Comparison of ENCODE assay signal across 8 mouse cellular contexts in genomic region chr10:62920766-62921156, GRCm38 (mm10). TPM values are rescaled to one million over a fixed set of nuclear protein-coding genes. Genes with fewer than 3 reads are reported as not detected.
DNase-seq lines count a peak whose midpoint lies in the region; ATAC-seq and TF ChIP-seq lines count a peak whose summit lies in the region.

No protein-coding gene starts in this region.

- no peak for TF ChIP-seq POLR2A in MEL (IDR thresholded peaks at IDR 0.05; ENCODE audit: control insufficient read depth in 1 of 2, insufficient read depth in 1 of 2, low read depth in 1 of 2, low read length in 2 of 2, poor library complexity in 1 of 2)

- H3K27me3 ChIP-seq in heart, embryonic 13.5 days (replicated peaks) = no peaks in the 10 kb centered on the region
- no peaks in the 10 kb centered on the region for H3K27me3 ChIP-seq in MEL (ENCODE audit: control insufficient read depth in 1 of 2, insufficient read depth in 2 of 2, low read length in 2 of 2)
- no peaks in the 10 kb centered on the region for H3K27me3 ChIP-seq in forebrain, postnatal 0 days (ENCODE audit: insufficient read depth, low read length)
- no peaks in the 10 kb centered on the region for H3K27me3 ChIP-seq in megakaryocyte, embryonic 14.5 days (replicated peaks)

- no peak for TF ChIP-seq CTCF in MEL (IDR thresholded peaks at IDR 0.05 in 2 of 3, conservative IDR thresholded peaks at IDR 0.05 in 1 of 3; ENCODE audit: control insufficient read depth in 1 of 3, insufficient read depth in 1 of 3, low read depth in 2 of 3, low read length in 3 of 3, poor library complexity in 1 of 3, severe bottlenecking in 1 of 3)
- no peak for TF ChIP-seq CTCF in forebrain, postnatal 0 days (IDR thresholded peaks at IDR 0.05; ENCODE audit: low read depth)

- peak overlapping the region; percentile 91 for H3K27ac ChIP-seq in heart, embryonic 13.5 days (replicated peaks)
- no peak overlapping the region for H3K27ac ChIP-seq in MEL (ENCODE audit: control insufficient read depth, low read depth, low read length)
- H3K27ac ChIP-seq in forebrain, postnatal 0 days (ENCODE audit: low read depth, low read length) = peak overlapping the region; percentile 89

- peak overlapping the region; percentile 93 for H3K9ac ChIP-seq in heart, embryonic 13.5 days
- H3K9ac ChIP-seq in MEL (ENCODE audit: control insufficient read depth, low read depth, low read length, poor library complexity, severe bottlenecking) = peak overlapping the region; percentile 82
- H3K9ac ChIP-seq in forebrain, postnatal 0 days = peak overlapping the region; percentile 83

- H3K4me1 ChIP-seq in heart, embryonic 13.5 days = peaks cover 15% of the 10 kb centered on the region
- H3K4me1 ChIP-seq in MEL (ENCODE audit: control insufficient read depth in 1 of 2, insufficient read depth in 2 of 2, low read length in 2 of 2) = peaks cover 0 to 11% of the 10 kb centered on the region in 2 experiments; a peak in 3 of 4 replicates
- 0 out of 2 replicates have a peak, but pooled peaks cover 9% of the 10 kb centered on the region for H3K4me1 ChIP-seq in forebrain, postnatal 0 days (ENCODE audit: insufficient read depth)
- H3K4me1 ChIP-seq in megakaryocyte, embryonic 14.5 days = peaks cover 20% of the 10 kb centered on the region

- intact Hi-C loops in heart, postnatal 25 days (cut with DNase I) = loop anchor here (2.0 kb wide), 1 partner anchor 56 kb away; no protein-coding TSS in a partner anchor

- H3K36me3 ChIP-seq in heart, embryonic 13.5 days = 0 out of 2 replicates have a peak, but pooled peaks cover 3% of the 10 kb centered on the region
- H3K36me3 ChIP-seq in MEL (ENCODE audit: control insufficient read depth in 1 of 2, insufficient read depth in 2 of 2, low read length in 2 of 2) = peaks cover 0 to 5% of the 10 kb centered on the region in 2 experiments; a peak in 1 of 4 replicates
- H3K36me3 ChIP-seq in forebrain, postnatal 0 days (ENCODE audit: insufficient read depth) = no peaks in the 10 kb centered on the region
- H3K36me3 ChIP-seq in megakaryocyte, embryonic 14.5 days (replicated peaks; ENCODE audit: low read length) = peaks cover 8% of the 10 kb centered on the region

- H3K9me3 ChIP-seq in heart, embryonic 13.5 days = no peaks in the 10 kb centered on the region
- no peaks in the 10 kb centered on the region for H3K9me3 ChIP-seq in MEL (replicated peaks; ENCODE audit: insufficient read depth, low read length)
- H3K9me3 ChIP-seq in forebrain, postnatal 0 days (ENCODE audit: low read length) = no peaks in the 10 kb centered on the region
- H3K9me3 ChIP-seq in megakaryocyte, embryonic 14.5 days = no peaks in the 10 kb centered on the region

- peak overlapping the region; percentile 86 for H3K4me2 ChIP-seq in heart, embryonic 13.5 days
- peak overlapping the region; percentile 78 for H3K4me2 ChIP-seq in forebrain, postnatal 0 days (ENCODE audit: low read depth)

- peaks cover 7% of the 10 kb centered on the region for H3K79me2 ChIP-seq in MEL (ENCODE audit: control insufficient read depth, insufficient read depth, low read length, poor library complexity)

- peak overlapping the region; percentile 84 for H3K4me3 ChIP-seq in heart, embryonic 13.5 days
- H3K4me3 ChIP-seq in MEL (ENCODE audit: control insufficient read depth in 1 of 2, insufficient read depth in 1 of 2, low read depth in 2 of 2, low read length in 2 of 2) = peak overlapping the region; percentile 89 to 90
- peak overlapping the region; percentile 98 for H3K4me3 ChIP-seq in forebrain, postnatal 0 days (ENCODE audit: low read depth, low read length)
- peak overlapping the region; percentile 98 for H3K4me3 ChIP-seq in megakaryocyte, embryonic 14.5 days (replicated peaks)

- peak; percentile 34; the same call in 1 of the 2 replicates for ATAC-seq in heart, embryonic 13.5 days (ENCODE audit: extremely low read depth, insufficient number of reproducible peaks, low FRiP score, low TSS enrichment)
- peak; percentile 47 for ATAC-seq in forebrain, postnatal 0 days

- no peak for TF ChIP-seq EP300 in MEL (IDR thresholded peaks at IDR 0.05; ENCODE audit: low read depth in 1 of 2, low read length in 2 of 2)

- DNase-seq in heart, postnatal 25 days (ENCODE audit: low spot score) = no peak
- peak; percentile 48 for DNase-seq in MEL (ENCODE audit: low read depth, low spot score)
- no peak for DNase-seq in forebrain, postnatal 0 days
- DNase-seq in urinary bladder, postnatal 25 days (ENCODE audit: low spot score) = no peak
- no peak for DNase-seq in left cerebral cortex, adult 11 months (ENCODE audit: low spot score)
- DNase-seq in adrenal gland, postnatal 10 days = no peak

- TF ChIP-seq RAD21 in MEL (IDR thresholded peaks at IDR 0.05; ENCODE audit: low read depth, low read length) = no peak

- under 1% methylated on average over 29 of the region's 29 CpGs for WGBS in heart, embryonic 13.5 days
- WGBS in forebrain, postnatal 0 days = under 1% methylated on average over 29 of the region's 29 CpGs

TF ChIP-seq in MEL, 35 proteins besides CTCF, POLR2A, EP300 and RAD21:
- TF ChIP-seq MAZ (IDR thresholded peaks at IDR 0.05; ENCODE audit: low read depth, low read length) (no peak), RCOR1 (IDR thresholded peaks at IDR 0.05; ENCODE audit: low read depth, low read length) (no peak), ELF1 (IDR thresholded peaks at IDR 0.05; ENCODE audit: low read depth, low read length) (no peak)

RNA-seq across cellular contexts. Expression of gene Slc25a16, which starts 0.3 kb away (rescaled TPM):
- polyA plus RNA-seq in heart, embryonic 13.5 days (2015; fragmentation: Nextera tagmentation; extraction: Ambion mirVana) = 11.5 and 11.7 TPM in 2 replicates
- total RNA-seq in heart, postnatal 25 days (2021) = 10 to 100 TPM; 23.0 to 23.2 TPM
- 7.7 and 8.3 TPM in 2 replicates for total RNA-seq in MEL (2012; rRNA removed)
- 10 to 100 TPM in 1 of 2 experiments, not detected in 1; 12.1 TPM for polyA plus RNA-seq in MEL (2012; ENCODE audit: insufficient read depth in 1 of 2, insufficient read length in 2 of 2, low read depth in 1 of 2, low replicate concordance in 2 of 2, missing spikeins in 1 of 2)
- total RNA-seq in forebrain, postnatal 0 days (2014; rRNA removed) = 23.1 and 25.1 TPM in 2 replicates
- 10.4 and 15.1 TPM in 2 replicates for polyA plus RNA-seq in forebrain, postnatal 0 days (2015; fragmentation: Nextera tagmentation; extraction: Ambion mirVana)
- 4.6 and 4.9 TPM in 2 replicates for polyA plus RNA-seq in megakaryocyte, embryonic 14.5 days (2012; ENCODE audit: insufficient read depth, low replicate concordance)
- total RNA-seq in adrenal gland, postnatal 10 days (2021) = 10 to 100 TPM; 41.5 to 45.3 TPM

RNA-seq across cellular contexts. Expression of gene Tet1, which starts 12.0 kb away (rescaled TPM):
- polyA plus RNA-seq in heart, embryonic 13.5 days (2015; fragmentation: Nextera tagmentation; extraction: Ambion mirVana) = 21.8 and 24.0 TPM in 2 replicates
- total RNA-seq in heart, postnatal 25 days (2021) = 10 to 100 TPM; 11.0 to 12.7 TPM
- total RNA-seq in MEL (2012; rRNA removed) = 0.03 and 0.08 TPM in 2 replicates
- under 1 TPM in 1 of 2 experiments, not detected in 1; 0.08 TPM for polyA plus RNA-seq in MEL (2012; ENCODE audit: insufficient read depth in 1 of 2, insufficient read length in 2 of 2, low read depth in 1 of 2, low replicate concordance in 2 of 2, missing spikeins in 1 of 2)
- total RNA-seq in forebrain, postnatal 0 days (2014; rRNA removed) = 26.2 and 32.7 TPM in 2 replicates
- 17.2 and 32.1 TPM in 2 replicates for polyA plus RNA-seq in forebrain, postnatal 0 days (2015; fragmentation: Nextera tagmentation; extraction: Ambion mirVana)
- 0.01 TPM in 1 of 2 replicates, not detected in the other for polyA plus RNA-seq in megakaryocyte, embryonic 14.5 days (2012; ENCODE audit: insufficient read depth, low replicate concordance)
- total RNA-seq in adrenal gland, postnatal 10 days (2021) = 10 to 100 TPM in 1 of 2 experiments, 1 to 10 TPM in 1; 7.3 to 12.8 TPM

RNA-seq across cellular contexts. Expression of gene Dna2, which starts 26.1 kb away (rescaled TPM):
- polyA plus RNA-seq in heart, embryonic 13.5 days (2015; fragmentation: Nextera tagmentation; extraction: Ambion mirVana) = 15.4 and 16.2 TPM in 2 replicates
- total RNA-seq in heart, postnatal 25 days (2021) = under 1 TPM; 0.75 TPM
- total RNA-seq in MEL (2012; rRNA removed) = 28.0 and 30.3 TPM in 2 replicates
- polyA plus RNA-seq in MEL (2012; ENCODE audit: insufficient read depth in 1 of 2, insufficient read length in 2 of 2, low read depth in 1 of 2, low replicate concordance in 2 of 2, missing spikeins in 1 of 2) = 10 to 100 TPM in 1 of 2 experiments, not detected in 1; 40.9 TPM
- 2.8 and 2.9 TPM in 2 replicates for total RNA-seq in forebrain, postnatal 0 days (2014; rRNA removed)
- polyA plus RNA-seq in forebrain, postnatal 0 days (2015; fragmentation: Nextera tagmentation; extraction: Ambion mirVana) = 1.8 and 2.0 TPM in 2 replicates
- polyA plus RNA-seq in megakaryocyte, embryonic 14.5 days (2012; ENCODE audit: insufficient read depth, low replicate concordance) = 1.0 and 1.5 TPM in 2 replicates
- 1 to 10 TPM; 3.7 to 6.7 TPM for total RNA-seq in adrenal gland, postnatal 10 days (2021)

RNA-seq across cellular contexts. Expression of gene Rufy2, which starts 59.3 kb away (rescaled TPM):
- 11.1 and 14.5 TPM in 2 replicates for polyA plus RNA-seq in heart, embryonic 13.5 days (2015; fragmentation: Nextera tagmentation; extraction: Ambion mirVana)
- 10 to 100 TPM in 1 of 2 experiments, 1 to 10 TPM in 1; 9.7 to 10.9 TPM for total RNA-seq in heart, postnatal 25 days (2021)
- 1.2 and 1.8 TPM in 2 replicates for total RNA-seq in MEL (2012; rRNA removed)
- 1 to 10 TPM in 1 of 2 experiments, not detected in 1; 2.6 TPM for polyA plus RNA-seq in MEL (2012; ENCODE audit: insufficient read depth in 1 of 2, insufficient read length in 2 of 2, low read depth in 1 of 2, low replicate concordance in 2 of 2, missing spikeins in 1 of 2)
- 50.9 and 55.6 TPM in 2 replicates for total RNA-seq in forebrain, postnatal 0 days (2014; rRNA removed)
- 43.7 and 58.6 TPM in 2 replicates for polyA plus RNA-seq in forebrain, postnatal 0 days (2015; fragmentation: Nextera tagmentation; extraction: Ambion mirVana)
- polyA plus RNA-seq in megakaryocyte, embryonic 14.5 days (2012; ENCODE audit: insufficient read depth, low replicate concordance) = 0.43 TPM in 1 of 2 replicates, not detected in the other
- 10 to 100 TPM; 14.8 to 30.7 TPM for total RNA-seq in adrenal gland, postnatal 10 days (2021)
